Mouse (Mus musculus) forebrain, embryonic 10.5 days (tissue): ENCODE results near the gene Ddx28. TPM values are rescaled to one million over a fixed set of nuclear protein-coding genes. Genes with fewer than 3 reads are reported as not detected.

Experiments
- DNase-seq: peaks from one replicate; pipeline ENCODE4 v3.0.0-alpha.2; 2017; ENCODE audit warnings: low spot score; ENCODE audit errors: extremely low spot score
- H3K27ac ChIP-seq: fragments of 300-500 bp; sonication (generic); 2 replicates; pipeline ENCODE4 v1.5.1; 2016; ENCODE audit warnings: mild to moderate bottlenecking
- H3K27me3 ChIP-seq: fragments of 300-500 bp; sonication (generic); 2 replicates; pipeline ENCODE4 v1.6.1; 2016; ENCODE audit warnings: mild to moderate bottlenecking; ENCODE audit not compliant: poor library complexity, severe bottlenecking
- H3K36me3 ChIP-seq: fragments of 300-500 bp; sonication (generic); replicated peaks from 2 replicates; pipeline ENCODE4 v1.6.1; 2016; ENCODE audit warnings: mild to moderate bottlenecking, moderate library complexity
- H3K4me1 ChIP-seq: fragments of 300-500 bp; sonication (generic); 2 replicates; pipeline ENCODE4 v1.6.1; 2016
- H3K4me3 ChIP-seq: fragments of 300-500 bp; sonication (generic); 2 replicates; pipeline ENCODE4 v1.5.1; 2016; ENCODE audit warnings: mild to moderate bottlenecking, moderate library complexity
- H3K9me3 ChIP-seq: fragments of 300-500 bp; sonication (generic); 2 replicates; pipeline ENCODE4 v1.6.1; 2016; ENCODE audit warnings: mild to moderate bottlenecking, moderate library complexity
- WGBS: fragments of 180-500 bp; shearing (Covaris S2); methylation state at CpG from one replicate; pipeline ENCODE4 v1.1.7; 2016; 5-methylcytosine and 5-hydroxymethylcytosine counted together
- polyA plus RNA-seq: library from polyadenylated mRNA; unstranded; fragments of >200 nt; fragmentation: Nextera tagmentation; extraction: Ambion mirVana; gene quantifications from 2 replicates; pipeline ENCODE4 v1.2.1, GENCODE M21; 2016

Gene Ddx28
- polyA plus RNA-seq, 1 experiment from 2014 or later, result 24.0 TPM

GRCm38 (mm10) chr8:105981146-105981545 lies 30.5 kb downstream of the Ddx28 start:
- Histone ChIP-seq H3K27me3 (no peaks in the 10 kb centered on the region), H3K36me3 (no peaks in the 10 kb centered on the region), H3K9me3 (0 out of 2 replicates have a peak, but pooled peaks cover 5% of the 10 kb centered on the region), H3K27ac (no peak overlapping the region), H3K4me3 (no peak overlapping the region), H3K4me1 (no peaks in the 10 kb centered on the region)
- WGBS, result 79% methylated on average over 1 of the region's 1 CpGs
- no peak for DNase-seq

GRCm38 (mm10) chr8:105979325-105979724 lies 32.4 kb downstream of the Ddx28 start, which contains the start of gene Dpep3:
Gene Dpep3, minus strand, starts transcription at chr8:105979429.
- no peaks in the 10 kb centered on the region for H3K27me3 ChIP-seq
- H3K36me3 ChIP-seq, result no peaks in the 10 kb centered on the region
- 88% methylated on average over 15 of the region's 15 CpGs for WGBS
- no peak within 1 kb of the TSS for H3K27ac ChIP-seq
- DNase-seq, result no peak
- H3K9me3 ChIP-seq, result 0 out of 2 replicates have a peak, but pooled peaks cover 5% of the 10 kb centered on the region
- H3K4me1 ChIP-seq, result no peaks in the 10 kb centered on the region
- H3K4me3 ChIP-seq, result no peak within 1 kb of the TSS

GRCm38 (mm10) chr8:105975363-105975762 lies 36.3 kb downstream of the Ddx28 start:
- H3K4me1 ChIP-seq, result no peaks in the 10 kb centered on the region
- no peaks in the 10 kb centered on the region for H3K36me3 ChIP-seq
- H3K4me3 ChIP-seq, result no peak overlapping the region
- H3K27me3 ChIP-seq, result no peaks in the 10 kb centered on the region
- DNase-seq, result no peak
- 0 out of 2 replicates have a peak, but pooled peaks cover 5% of the 10 kb centered on the region for H3K9me3 ChIP-seq
- H3K27ac ChIP-seq, result no peak overlapping the region
- 68% methylated on average over 7 of the region's 7 CpGs for WGBS

GRCm38 (mm10) chr8:105971019-105971720 lies 40.5 kb downstream of the Ddx28 start:
- Histone ChIP-seq H3K4me3 (no peak overlapping the region), H3K36me3 (no peaks in the 10 kb centered on the region), H3K9me3 (no peaks in the 10 kb centered on the region), H3K27me3 (peaks cover 25% of the 10 kb centered on the region), H3K27ac (no peak overlapping the region), H3K4me1 (peaks cover 12% of the 10 kb centered on the region)
- no peak for DNase-seq
- 78% methylated on average over 8 of the region's 8 CpGs for WGBS

GRCm38 (mm10) chr8:105969367-105969766 lies 42.3 kb downstream of the Ddx28 start:
- no peak for DNase-seq
- H3K9me3 ChIP-seq, result no peaks in the 10 kb centered on the region
- peaks cover 30% of the 10 kb centered on the region for H3K4me1 ChIP-seq
- H3K4me3 ChIP-seq, result no peak overlapping the region
- H3K27ac ChIP-seq, result no peak overlapping the region
- WGBS, result 76% methylated on average over 1 of the region's 1 CpGs
- H3K36me3 ChIP-seq, result no peaks in the 10 kb centered on the region
- H3K27me3 ChIP-seq, result peaks cover 43% of the 10 kb centered on the region

GRCm38 (mm10) chr8:105966692-105967311 lies 44.9 kb downstream of the Ddx28 start:
- peaks cover 36% of the 10 kb centered on the region for H3K4me1 ChIP-seq
- no peaks in the 10 kb centered on the region for H3K9me3 ChIP-seq
- peak overlapping the region; percentile 70 for H3K4me3 ChIP-seq
- no peaks in the 10 kb centered on the region for H3K36me3 ChIP-seq
- DNase-seq, result peak; percentile 60
- peaks cover 50% of the 10 kb centered on the region for H3K27me3 ChIP-seq
- 8% methylated on average over 19 of the region's 19 CpGs for WGBS
- H3K27ac ChIP-seq, result peak overlapping the region; percentile 48; the same call in 1 of the 2 replicates

GRCm38 (mm10) chr8:105965905-105966341 lies 45.8 kb downstream of the Ddx28 start, which contains the start of gene Slc12a4:
Gene Slc12a4, minus strand, starts transcription at chr8:105966097.
- Histone ChIP-seq H3K4me1 (peaks cover 39% of the 10 kb centered on the region), H3K36me3 (no peaks in the 10 kb centered on the region), H3K27me3 (peaks cover 50% of the 10 kb centered on the region), H3K9me3 (no peaks in the 10 kb centered on the region), H3K4me3 (peak within 1 kb of the TSS; percentile 70), H3K27ac (peak within 1 kb of the TSS; percentile 84)
- under 1% methylated on average over 47 of the region's 47 CpGs for WGBS
- peak; percentile 68 for DNase-seq

GRCm38 (mm10) chr8:105965266-105965904 lies 46.3 kb downstream of the Ddx28 start:
- 4% methylated on average over 40 of the region's 40 CpGs for WGBS
- Histone ChIP-seq H3K36me3 (no peaks in the 10 kb centered on the region), H3K27ac (peak overlapping the region; percentile 84), H3K9me3 (no peaks in the 10 kb centered on the region), H3K4me3 (peak overlapping the region; percentile 70), H3K27me3 (peaks cover 50% of the 10 kb centered on the region), H3K4me1 (peaks cover 39% of the 10 kb centered on the region)
- DNase-seq, result peak; percentile 32

- Histone ChIP-seq H3K27ac (0 out of 2 replicates have a peak overlapping the region, but pooled peaks have one; percentile 84), H3K27me3 (peaks cover 50% of the 10 kb centered on the region), H3K36me3 (peaks cover 2% of the 10 kb centered on the region; the same call in 1 of the 2 replicates), H3K9me3 (no peaks in the 10 kb centered on the region), H3K4me1 (peaks cover 39% of the 10 kb centered on the region), H3K4me3 (peak overlapping the region; percentile 70)
- 75% methylated on average over 12 of the region's 12 CpGs for WGBS
- no peak for DNase-seq
Observed at GRCm38 (mm10) chr8:105964506-105965265, 47.0 kb downstream of the Ddx28 start.

GRCm38 (mm10) chr8:105961536-105961935 lies 50.1 kb downstream of the Ddx28 start:
- peaks cover 31% of the 10 kb centered on the region for H3K4me1 ChIP-seq
- WGBS, result 89% methylated on average over 10 of the region's 10 CpGs
- peaks cover 10% of the 10 kb centered on the region for H3K36me3 ChIP-seq
- H3K4me3 ChIP-seq, result no peak overlapping the region
- no peaks in the 10 kb centered on the region for H3K9me3 ChIP-seq
- no peak for DNase-seq
- H3K27me3 ChIP-seq, result peaks cover 29% of the 10 kb centered on the region
- no peak overlapping the region for H3K27ac ChIP-seq

GRCm38 (mm10) chr8:105961101-105961500 lies 50.6 kb downstream of the Ddx28 start:
- no peak overlapping the region for H3K4me3 ChIP-seq
- H3K9me3 ChIP-seq, result no peaks in the 10 kb centered on the region
- peaks cover 24% of the 10 kb centered on the region for H3K27me3 ChIP-seq
- WGBS, result 79% methylated on average over 14 of the region's 14 CpGs
- peaks cover 10% of the 10 kb centered on the region for H3K36me3 ChIP-seq
- DNase-seq, result no peak
- H3K27ac ChIP-seq, result no peak overlapping the region
- peaks cover 26% of the 10 kb centered on the region for H3K4me1 ChIP-seq
